Mouse (Mus musculus): ENCODE results near the gene Plekhb1. TPM values are rescaled to one million over a fixed set of nuclear protein-coding genes. Genes with fewer than 3 reads are reported as not detected.

The Plekhb1 gene
- polyA plus RNA-seq, 1 experiment from 2014 or later: 18.7 TPM

GRCm38 (mm10) chr7:100684081-100684480 lies 21.9 kb upstream of the Plekhb1 start:
- no peak for DNase-seq (ENCODE audit: low spot score)
- ATAC-seq (ENCODE audit: low FRiP score): no peak
- Histone ChIP-seq H3K4me1 (replicated peaks; ENCODE audit: control insufficient read depth, insufficient read depth, low read length) (no peaks in the 10 kb centered on the region), H3K27ac (no peak overlapping the region), H3K36me3 (replicated peaks; ENCODE audit: control insufficient read depth, insufficient read depth) (no peaks in the 10 kb centered on the region), H3K9me3 (ENCODE audit: control insufficient read depth, low read length) (no peaks in the 10 kb centered on the region), H3K27me3 (ENCODE audit: control insufficient read depth, insufficient read depth, low read length) (no peaks in the 10 kb centered on the region), H3K4me2 (replicated peaks) (no peak overlapping the region), H3K9ac (no peak overlapping the region), H3K4me3 (replicated peaks; ENCODE audit: low read length) (no peak overlapping the region)
- 74% methylated on average over 5 of the region's 5 CpGs for WGBS

- Histone ChIP-seq H3K36me3 (replicated peaks; ENCODE audit: control insufficient read depth, insufficient read depth) (no peaks in the 10 kb centered on the region), H3K27ac (no peak overlapping the region), H3K9ac (no peak overlapping the region), H3K9me3 (ENCODE audit: control insufficient read depth, low read length) (no peaks in the 10 kb centered on the region), H3K4me2 (replicated peaks) (no peak overlapping the region), H3K4me1 (replicated peaks; ENCODE audit: control insufficient read depth, insufficient read depth, low read length) (no peaks in the 10 kb centered on the region), H3K27me3 (ENCODE audit: control insufficient read depth, insufficient read depth, low read length) (no peaks in the 10 kb centered on the region), H3K4me3 (replicated peaks; ENCODE audit: low read length) (no peak overlapping the region)
- 57% methylated on average over 1 of the region's 1 CpGs for WGBS
- DNase-seq (ENCODE audit: low spot score): no peak
- ATAC-seq (ENCODE audit: low FRiP score): no peak
Observed at GRCm38 (mm10) chr7:100683241-100683640, 21.0 kb upstream of the Plekhb1 start.

- WGBS: 54% methylated on average over 5 of the region's 5 CpGs
- Histone ChIP-seq H3K9ac (no peak overlapping the region), H3K4me2 (replicated peaks) (no peak overlapping the region), H3K27me3 (ENCODE audit: control insufficient read depth, insufficient read depth, low read length) (no peaks in the 10 kb centered on the region), H3K4me1 (replicated peaks; ENCODE audit: control insufficient read depth, insufficient read depth, low read length) (no peaks in the 10 kb centered on the region), H3K9me3 (ENCODE audit: control insufficient read depth, low read length) (no peaks in the 10 kb centered on the region), H3K36me3 (replicated peaks; ENCODE audit: control insufficient read depth, insufficient read depth) (no peaks in the 10 kb centered on the region), H3K4me3 (replicated peaks; ENCODE audit: low read length) (no peak overlapping the region), H3K27ac (no peak overlapping the region)
- ATAC-seq (ENCODE audit: low FRiP score) (no peak), DNase-seq (ENCODE audit: low spot score) (no peak)
Observed at GRCm38 (mm10) chr7:100681132-100681531, 18.9 kb upstream of the Plekhb1 start.

GRCm38 (mm10) chr7:100678948-100679880 lies 17.0 kb upstream of the Plekhb1 start:
- Histone ChIP-seq H3K27ac (no peak overlapping the region), H3K4me3 (replicated peaks; ENCODE audit: low read length) (no peak overlapping the region), H3K9me3 (ENCODE audit: control insufficient read depth, low read length) (no peaks in the 10 kb centered on the region), H3K36me3 (replicated peaks; ENCODE audit: control insufficient read depth, insufficient read depth) (no peaks in the 10 kb centered on the region), H3K4me1 (replicated peaks; ENCODE audit: control insufficient read depth, insufficient read depth, low read length) (no peaks in the 10 kb centered on the region), H3K9ac (no peak overlapping the region), H3K27me3 (ENCODE audit: control insufficient read depth, insufficient read depth, low read length) (no peaks in the 10 kb centered on the region), H3K4me2 (replicated peaks) (no peak overlapping the region)
- no peak for DNase-seq (ENCODE audit: low spot score)
- no peak for ATAC-seq (ENCODE audit: low FRiP score)
- WGBS: 66% methylated on average over 15 of the region's 15 CpGs

GRCm38 (mm10) chr7:100678052-100678451 lies 15.8 kb upstream of the Plekhb1 start:
- Histone ChIP-seq H3K9me3 (ENCODE audit: control insufficient read depth, low read length) (no peaks in the 10 kb centered on the region), H3K9ac (no peak overlapping the region), H3K27me3 (ENCODE audit: control insufficient read depth, insufficient read depth, low read length) (no peaks in the 10 kb centered on the region), H3K4me3 (replicated peaks; ENCODE audit: low read length) (no peak overlapping the region), H3K36me3 (replicated peaks; ENCODE audit: control insufficient read depth, insufficient read depth) (no peaks in the 10 kb centered on the region), H3K4me1 (replicated peaks; ENCODE audit: control insufficient read depth, insufficient read depth, low read length) (no peaks in the 10 kb centered on the region), H3K27ac (no peak overlapping the region), H3K4me2 (replicated peaks) (no peak overlapping the region)
- no peak for DNase-seq (ENCODE audit: low spot score)
- 81% methylated on average over 5 of the region's 5 CpGs for WGBS
- no peak for ATAC-seq (ENCODE audit: low FRiP score)

- Histone ChIP-seq H3K4me3 (replicated peaks; ENCODE audit: low read length) (no peak overlapping the region), H3K36me3 (replicated peaks; ENCODE audit: control insufficient read depth, insufficient read depth) (no peaks in the 10 kb centered on the region), H3K9ac (no peak overlapping the region), H3K27me3 (ENCODE audit: control insufficient read depth, insufficient read depth, low read length) (no peaks in the 10 kb centered on the region), H3K4me2 (replicated peaks) (no peak overlapping the region), H3K9me3 (ENCODE audit: control insufficient read depth, low read length) (no peaks in the 10 kb centered on the region), H3K4me1 (replicated peaks; ENCODE audit: control insufficient read depth, insufficient read depth, low read length) (no peaks in the 10 kb centered on the region), H3K27ac (no peak overlapping the region)
- ATAC-seq (ENCODE audit: low FRiP score) (no peak), DNase-seq (ENCODE audit: low spot score) (no peak)
- WGBS: 87% methylated on average over 2 of the region's 2 CpGs
Observed at GRCm38 (mm10) chr7:100674941-100675340, 12.7 kb upstream of the Plekhb1 start.

- Histone ChIP-seq H3K4me1 (replicated peaks; ENCODE audit: control insufficient read depth, insufficient read depth, low read length) (no peaks in the 10 kb centered on the region), H3K4me3 (replicated peaks; ENCODE audit: low read length) (no peak overlapping the region), H3K9ac (no peak overlapping the region), H3K36me3 (replicated peaks; ENCODE audit: control insufficient read depth, insufficient read depth) (no peaks in the 10 kb centered on the region), H3K27ac (no peak overlapping the region), H3K9me3 (ENCODE audit: control insufficient read depth, low read length) (no peaks in the 10 kb centered on the region), H3K27me3 (ENCODE audit: control insufficient read depth, insufficient read depth, low read length) (no peaks in the 10 kb centered on the region), H3K4me2 (replicated peaks) (no peak overlapping the region)
- 27% methylated on average over 7 of the region's 7 CpGs for WGBS
- DNase-seq (ENCODE audit: low spot score) (no peak), ATAC-seq (ENCODE audit: low FRiP score) (no peak)
Observed at GRCm38 (mm10) chr7:100673452-100673851, 11.2 kb upstream of the Plekhb1 start.

GRCm38 (mm10) chr7:100670646-100671045 lies 8.4 kb upstream of the Plekhb1 start:
- Histone ChIP-seq H3K9me3 (ENCODE audit: control insufficient read depth, low read length) (no peaks in the 10 kb centered on the region), H3K4me2 (replicated peaks) (no peak overlapping the region), H3K36me3 (replicated peaks; ENCODE audit: control insufficient read depth, insufficient read depth) (no peaks in the 10 kb centered on the region), H3K27me3 (ENCODE audit: control insufficient read depth, insufficient read depth, low read length) (no peaks in the 10 kb centered on the region), H3K9ac (no peak overlapping the region), H3K27ac (no peak overlapping the region), H3K4me1 (replicated peaks; ENCODE audit: control insufficient read depth, insufficient read depth, low read length) (no peaks in the 10 kb centered on the region), H3K4me3 (replicated peaks; ENCODE audit: low read length) (no peak overlapping the region)
- no peak for DNase-seq (ENCODE audit: low spot score)
- ATAC-seq (ENCODE audit: low FRiP score): no peak
- 87% methylated on average over 5 of the region's 5 CpGs for WGBS

- H3K4me3 ChIP-seq (replicated peaks; ENCODE audit: low read length): no peak overlapping the region
- H3K36me3 ChIP-seq (replicated peaks; ENCODE audit: control insufficient read depth, insufficient read depth): no peaks in the 10 kb centered on the region
- 0 out of 2 replicates have a peak, but pooled peaks cover 3% of the 10 kb centered on the region for H3K4me1 ChIP-seq (replicated peaks; ENCODE audit: control insufficient read depth, insufficient read depth, low read length)
- no peaks in the 10 kb centered on the region for H3K9me3 ChIP-seq (ENCODE audit: control insufficient read depth, low read length)
- 70% methylated on average over 11 of the region's 11 CpGs for WGBS
- H3K4me2 ChIP-seq (replicated peaks): peak overlapping the region; percentile 26
- H3K9ac ChIP-seq: 0 out of 2 replicates have a peak overlapping the region, but pooled peaks have one; percentile 7
- DNase-seq (ENCODE audit: low spot score) (no peak), ATAC-seq (ENCODE audit: low FRiP score) (peak; percentile 47; the same call in 1 of the 2 replicates)
- H3K27ac ChIP-seq: no peak overlapping the region
- no peaks in the 10 kb centered on the region for H3K27me3 ChIP-seq (ENCODE audit: control insufficient read depth, insufficient read depth, low read length)
Observed at GRCm38 (mm10) chr7:100663729-100664304, 1.6 kb upstream of the Plekhb1 start.
